Comparison of ENCODE assay signal across 11 mouse cellular contexts in the genomic region with DNA sequence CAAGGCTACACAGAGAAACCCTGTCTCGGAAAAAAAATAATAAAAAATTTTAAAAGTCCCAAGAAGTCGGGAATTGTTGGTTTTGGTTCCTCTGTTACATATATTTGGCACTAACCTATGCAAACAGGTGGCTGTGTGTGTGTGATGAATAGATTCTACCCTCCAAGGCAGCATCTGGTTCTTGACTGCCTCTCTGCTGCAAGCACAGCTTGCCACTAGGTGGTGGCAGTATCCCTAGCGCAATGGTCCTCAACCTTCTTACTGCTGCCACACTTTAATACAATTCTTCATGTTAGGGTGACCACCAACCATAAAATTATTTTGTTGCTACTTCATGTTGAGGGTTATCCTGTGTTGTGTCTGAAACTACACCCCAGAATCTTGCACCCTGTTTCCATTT. TPM values are rescaled to one million over a fixed set of nuclear protein-coding genes. Genes with fewer than 3 reads are reported as not detected.
A peak's percentile ranks its signal among the peaks of the same experiment; 100 is the strongest.
DNase-seq lines count a peak whose midpoint lies in the region; ATAC-seq lines count a peak whose summit lies in the region.
"Had no signal": no experiment of that assay in that cellular context is flagged by ENCODE, and none has a peak within 500 bp of the region (broad histone marks: within the 10 kb centered on the region; RNA-seq: fewer than 3 reads in every experiment).

No protein-coding gene starts in this region.

- H3K27ac ChIP-seq in hindbrain, embryonic 11.5 days (ENCODE audit: low read depth, low read length), result no peak overlapping the region
- no peak overlapping the region for H3K27ac ChIP-seq in hindbrain, embryonic 14.5 days
- H3K27ac ChIP-seq: midbrain, embryonic 13.5 days had no signal

- 55% methylated on average over 3 of the region's 3 CpGs for WGBS in hindbrain, embryonic 11.5 days
- WGBS in hindbrain, embryonic 14.5 days, result 51% methylated on average over 3 of the region's 3 CpGs

- H3K9ac ChIP-seq in hindbrain, embryonic 11.5 days (ENCODE audit: low read depth, low read length), result no peak overlapping the region
- no peak overlapping the region for H3K9ac ChIP-seq in hindbrain, embryonic 14.5 days
- H3K9ac ChIP-seq: midbrain, embryonic 13.5 days had no signal

- H3K9me3 ChIP-seq in hindbrain, embryonic 11.5 days (ENCODE audit: control insufficient read depth, low read length), result no peaks in the 10 kb centered on the region
- H3K9me3 ChIP-seq in hindbrain, embryonic 14.5 days (ENCODE audit: control insufficient read depth, low read length), result no peaks in the 10 kb centered on the region
- H3K9me3 ChIP-seq: midbrain, embryonic 13.5 days had no signal

- no peak for ATAC-seq in hindbrain, embryonic 11.5 days (ENCODE audit: low FRiP score)
- ATAC-seq in hindbrain, embryonic 14.5 days (ENCODE audit: low FRiP score), result no peak
- ATAC-seq in erythroid progenitor cell, adult 5-6 weeks (replicated peaks; ENCODE audit: low FRiP score, poor library complexity, severe bottlenecking), result no peak
- ATAC-seq: midbrain, embryonic 13.5 days had no signal

- no peak overlapping the region for H3K4me3 ChIP-seq in hindbrain, embryonic 11.5 days (ENCODE audit: low read depth, low read length)
- no peak overlapping the region for H3K4me3 ChIP-seq in hindbrain, embryonic 14.5 days (replicated peaks; ENCODE audit: low read length)
- H3K4me3 ChIP-seq: midbrain, embryonic 13.5 days had no signal

- no peaks in the 10 kb centered on the region for H3K4me1 ChIP-seq in hindbrain, embryonic 11.5 days (replicated peaks; ENCODE audit: control insufficient read depth, insufficient read depth, low read length)
- H3K4me1 ChIP-seq in hindbrain, embryonic 14.5 days (replicated peaks; ENCODE audit: control insufficient read depth, insufficient read depth, low read length), result no peaks in the 10 kb centered on the region
- H3K4me1 ChIP-seq: midbrain, embryonic 13.5 days had no signal

- DNase-seq in hindbrain, embryonic 11.5 days (ENCODE audit: low spot score), result peak; percentile 8
- no peak for DNase-seq in hindbrain, embryonic 14.5 days (ENCODE audit: low spot score)
- DNase-seq in retina, embryonic 14.5 days (ENCODE audit: low spot score), result peak; percentile 40
- no peak for DNase-seq in retina, postnatal 1 day
- DNase-seq in R1 (ENCODE audit: low read depth, low spot score), result peak; percentile 27
- peak; percentile 42 for DNase-seq in splenic B cell, adult 2 months (ENCODE audit: low read depth, low spot score)
- DNase-seq: cerebellum, postnatal 36 days; kidney, adult 9 months; thymus, adult 18-20 months had no signal

- no peaks in the 10 kb centered on the region; the same call in 1 of the 2 replicates for H3K27me3 ChIP-seq in hindbrain, embryonic 11.5 days (ENCODE audit: control insufficient read depth, insufficient read depth, low read length)
- no peaks in the 10 kb centered on the region for H3K27me3 ChIP-seq in hindbrain, embryonic 14.5 days (ENCODE audit: control insufficient read depth, insufficient read depth, low read length)
- no peaks in the 10 kb centered on the region for H3K27me3 ChIP-seq in splenic B cell, adult 2 months (ENCODE audit: control insufficient read depth, insufficient read depth, low read length, poor library complexity, severe bottlenecking)
- H3K27me3 ChIP-seq: midbrain, embryonic 13.5 days had no signal

- no peak overlapping the region for H3K4me2 ChIP-seq in hindbrain, embryonic 11.5 days (replicated peaks; ENCODE audit: low read depth, low read length)
- H3K4me2 ChIP-seq in hindbrain, embryonic 14.5 days (replicated peaks), result no peak overlapping the region
- H3K4me2 ChIP-seq: midbrain, embryonic 13.5 days had no signal

- no peaks in the 10 kb centered on the region for H3K36me3 ChIP-seq in hindbrain, embryonic 11.5 days (ENCODE audit: control insufficient read depth, insufficient read depth, low read length)
- H3K36me3 ChIP-seq in hindbrain, embryonic 14.5 days (replicated peaks; ENCODE audit: control insufficient read depth, insufficient read depth), result no peaks in the 10 kb centered on the region
- H3K36me3 ChIP-seq in splenic B cell, adult 2 months (ENCODE audit: control insufficient read depth, insufficient read depth, low read length, poor library complexity, severe bottlenecking), result no peaks in the 10 kb centered on the region
- H3K36me3 ChIP-seq: midbrain, embryonic 13.5 days had no signal

RNA-seq across cellular contexts. Expression of gene Trmt10b, which starts 10.6 kb away (rescaled TPM):
- polyA plus RNA-seq in hindbrain, embryonic 11.5 days (2014; fragmentation: Nextera tagmentation; extraction: Ambion mirVana), result 20.9 and 24.5 TPM in 2 replicates
- 21.4 and 25.0 TPM in 2 replicates for polyA plus RNA-seq in hindbrain, embryonic 14.5 days (2014; fragmentation: Nextera tagmentation; extraction: Ambion mirVana)
- total RNA-seq in erythroid progenitor cell, adult 5-6 weeks (2015; ENCODE audit: low replicate concordance), result 11.7 TPM in 1 of 2 replicates, not detected in the other
- 0.23 and 3.3 TPM in 2 replicates for total RNA-seq in erythroid progenitor cell, adult 5-6 weeks (2017; ENCODE audit: low replicate concordance)

RNA-seq across cellular contexts. Expression of gene Dcaf10, which starts 55.6 kb away (rescaled TPM):
- polyA plus RNA-seq in hindbrain, embryonic 11.5 days (2014; fragmentation: Nextera tagmentation; extraction: Ambion mirVana), result 12.4 and 12.6 TPM in 2 replicates
- 11.9 and 14.7 TPM in 2 replicates for polyA plus RNA-seq in hindbrain, embryonic 14.5 days (2014; fragmentation: Nextera tagmentation; extraction: Ambion mirVana)
- 13.3 and 16.8 TPM in 2 replicates for total RNA-seq in erythroid progenitor cell, adult 5-6 weeks (2015; ENCODE audit: low replicate concordance)
- 17.8 and 25.5 TPM in 2 replicates for total RNA-seq in erythroid progenitor cell, adult 5-6 weeks (2017; ENCODE audit: low replicate concordance)

RNA-seq across cellular contexts. Expression of gene Exosc3, which starts 56.2 kb away (rescaled TPM):
- 87.3 and 92.4 TPM in 2 replicates for polyA plus RNA-seq in hindbrain, embryonic 11.5 days (2014; fragmentation: Nextera tagmentation; extraction: Ambion mirVana)
- 32.2 and 32.8 TPM in 2 replicates for polyA plus RNA-seq in hindbrain, embryonic 14.5 days (2014; fragmentation: Nextera tagmentation; extraction: Ambion mirVana)
- total RNA-seq in erythroid progenitor cell, adult 5-6 weeks (2015; ENCODE audit: low replicate concordance), result 27.0 and 44.0 TPM in 2 replicates
- total RNA-seq in erythroid progenitor cell, adult 5-6 weeks (2017; ENCODE audit: low replicate concordance), result 31.3 and 47.4 TPM in 2 replicates

Comparison
In these comparisons a context has a peak if more than half of its experiments do, and no peak if none do; other contexts are left out.
1. DNase-seq: peak in hindbrain, embryonic 11.5 days (single experiment), retina, embryonic 14.5 days (single experiment), R1 (single experiment) and splenic B cell, adult 2 months (single experiment); none in hindbrain, embryonic 14.5 days (single experiment) and retina, postnatal 1 day (single experiment).